Mouse (Mus musculus) lung, postnatal 0 days (tissue): ENCODE results near the gene Grid2. TPM values are rescaled to one million over a fixed set of nuclear protein-coding genes. Genes with fewer than 3 reads are reported as not detected.

Source experiments
- ATAC-seq: fragments of 200-750 bp; cut with Nextera tagmentation; 2 replicates; pipeline ENCODE4 v1.8.0; 2017; ENCODE audit warnings: moderate library complexity
- DNase-seq: peaks from one replicate; pipeline ENCODE4 v3.0.0-alpha.2; 2016; ENCODE audit warnings: low spot score
- H3K27ac ChIP-seq: fragments of 300-500 bp; sonication (generic); 2 replicates; pipeline ENCODE4 v1.5.1; 2014; ENCODE audit warnings: antibody characterized with exemption, mild to moderate bottlenecking, low read length, mixed read lengths
- H3K27me3 ChIP-seq: fragments of 300-500 bp; sonication (generic); replicated peaks from 2 replicates; pipeline ENCODE4 v1.6.1; 2014; ENCODE audit warnings: low read length, mixed read lengths; ENCODE audit not compliant: insufficient read depth
- H3K36me3 ChIP-seq: fragments of 300-500 bp; sonication (generic); 2 replicates; pipeline ENCODE4 v1.6.1; 2014; ENCODE audit warnings: low read length, mixed read lengths; ENCODE audit not compliant: insufficient read depth
- H3K4me1 ChIP-seq: fragments of 300-500 bp; sonication (generic); 2 replicates; pipeline ENCODE4 v1.6.1; 2014; ENCODE audit warnings: antibody characterized with exemption, low read depth, low read length, mixed read lengths; ENCODE audit not compliant: insufficient read depth
- H3K4me2 ChIP-seq: fragments of 300-500 bp; sonication (generic); replicated peaks from 2 replicates; pipeline ENCODE4 v1.6.1; 2014; ENCODE audit warnings: low read depth, mild to moderate bottlenecking, low read length, moderate library complexity, mixed read lengths
- H3K4me3 ChIP-seq: fragments of 300-500 bp; sonication (generic); 2 replicates; pipeline ENCODE4 v1.5.1; 2014; ENCODE audit warnings: low read depth, low read length
- H3K9ac ChIP-seq: fragments of 300-500 bp; sonication (generic); replicated peaks from 2 replicates; pipeline ENCODE4 v1.6.1; 2014; ENCODE audit warnings: low read depth, mild to moderate bottlenecking
- H3K9me3 ChIP-seq: fragments of 300-500 bp; sonication (generic); 2 replicates; pipeline ENCODE4 v1.6.1; 2016; ENCODE audit warnings: low read length, mixed read lengths
- CTCF ChIP-seq: IDR thresholded peaks from 2 replicates; pipeline ENCODE4 v1.5.1; 2016; ENCODE audit warnings: antibody characterized with exemption, mild to moderate bottlenecking
- EP300 ChIP-seq: IDR thresholded peaks from 2 replicates; pipeline ENCODE4 v1.6.1; 2016; ENCODE audit warnings: antibody characterized with exemption, mild to moderate bottlenecking, control low read depth
- WGBS: fragments of 180-500 bp; shearing (Covaris S2); extraction: QIAGEN DNeasy Blood & Tissue Kit; methylation state at CpG from one replicate; pipeline ENCODE4 v1.1.7; 2014; 5-methylcytosine and 5-hydroxymethylcytosine counted together
- polyA plus RNA-seq: library from polyadenylated mRNA; unstranded; fragments of >200 nt; fragmentation: Nextera tagmentation; extraction: Ambion mirVana; gene quantifications from 2 replicates; pipeline ENCODE4 v1.2.1, GENCODE M21; 2015

Grid2 gene
- polyA plus RNA-seq, 1 experiment from 2014 or later, result 0.45 TPM

- Histone ChIP-seq H3K4me2 (no peak overlapping the region), H3K36me3 (no peaks in the 10 kb centered on the region), H3K9me3 (no peaks in the 10 kb centered on the region), H3K9ac (no peak overlapping the region), H3K4me3 (no peak overlapping the region), H3K27me3 (no peaks in the 10 kb centered on the region), H3K4me1 (no peaks in the 10 kb centered on the region), H3K27ac (no peak overlapping the region)
- DNase-seq (peak; percentile 7), ATAC-seq (peak; percentile 25; the same call in 1 of the 2 replicates)
- no peak for TF ChIP-seq EP300
- TF ChIP-seq CTCF, result no peak
Measured at GRCm38 (mm10) chr6:63931201-63931600, 675.5 kb downstream of the Grid2 start.

GRCm38 (mm10) chr6:63946721-63947120, 691.0 kb downstream of the Grid2 start:
- Histone ChIP-seq H3K4me3 (no peak overlapping the region), H3K4me1 (no peaks in the 10 kb centered on the region), H3K4me2 (no peak overlapping the region), H3K27ac (no peak overlapping the region), H3K27me3 (no peaks in the 10 kb centered on the region), H3K36me3 (no peaks in the 10 kb centered on the region), H3K9ac (no peak overlapping the region), H3K9me3 (no peaks in the 10 kb centered on the region)
- 49% methylated on average over 5 of the region's 5 CpGs for WGBS
- DNase-seq (no peak), ATAC-seq (no peak)
- TF ChIP-seq CTCF (no peak), EP300 (no peak)

GRCm38 (mm10) chr6:63963789-63964188, 708.1 kb downstream of the Grid2 start:
- no peak overlapping the region for H3K4me2 ChIP-seq

GRCm38 (mm10) chr6:63964269-63964668, 708.6 kb downstream of the Grid2 start:
- Histone ChIP-seq H3K4me2 (no peak overlapping the region), H3K36me3 (no peaks in the 10 kb centered on the region), H3K9ac (no peak overlapping the region), H3K27ac (no peak overlapping the region), H3K9me3 (no peaks in the 10 kb centered on the region), H3K4me1 (no peaks in the 10 kb centered on the region), H3K27me3 (no peaks in the 10 kb centered on the region), H3K4me3 (no peak overlapping the region)
- no peak for ATAC-seq
- DNase-seq, result no peak
- TF ChIP-seq CTCF (no peak), EP300 (no peak)
- WGBS, result 67% methylated on average over 6 of the region's 6 CpGs

More at GRCm38 (mm10) chr6:63963789-63964188, 708.1 kb downstream of the Grid2 start:
- WGBS, result 63% methylated on average over 3 of the region's 3 CpGs
- DNase-seq (no peak), ATAC-seq (no peak)
- Histone ChIP-seq H3K27ac (no peak overlapping the region), H3K4me3 (no peak overlapping the region), H3K9ac (no peak overlapping the region), H3K4me1 (no peaks in the 10 kb centered on the region), H3K36me3 (no peaks in the 10 kb centered on the region), H3K27me3 (no peaks in the 10 kb centered on the region), H3K9me3 (no peaks in the 10 kb centered on the region)
- TF ChIP-seq EP300 (no peak), CTCF (no peak)

- H3K27me3 ChIP-seq, result no peaks in the 10 kb centered on the region
- H3K9ac ChIP-seq, result no peak overlapping the region
- H3K4me1 ChIP-seq, result no peaks in the 10 kb centered on the region
- 14% methylated on average over 2 of the region's 2 CpGs for WGBS
- no peak for TF ChIP-seq EP300
- TF ChIP-seq CTCF, result no peak
- no peak overlapping the region for H3K4me2 ChIP-seq
- H3K27ac ChIP-seq, result no peak overlapping the region
- ATAC-seq (no peak), DNase-seq (peak; percentile 8)
- H3K9me3 ChIP-seq, result no peaks in the 10 kb centered on the region
- no peaks in the 10 kb centered on the region for H3K36me3 ChIP-seq
- no peak overlapping the region for H3K4me3 ChIP-seq
Measured at GRCm38 (mm10) chr6:63964735-63965134, 709.1 kb downstream of the Grid2 start.

GRCm38 (mm10) chr6:64046084-64046483, 790.4 kb downstream of the Grid2 start:
- Histone ChIP-seq H3K9me3 (no peaks in the 10 kb centered on the region), H3K4me1 (no peaks in the 10 kb centered on the region), H3K4me2 (no peak overlapping the region), H3K9ac (no peak overlapping the region), H3K27ac (no peak overlapping the region), H3K4me3 (no peak overlapping the region), H3K27me3 (no peaks in the 10 kb centered on the region), H3K36me3 (no peaks in the 10 kb centered on the region)
- 64% methylated on average over 2 of the region's 2 CpGs for WGBS
- TF ChIP-seq EP300, result no peak
- TF ChIP-seq CTCF, result no peak
- ATAC-seq, result no peak
- DNase-seq, result no peak

GRCm38 (mm10) chr6:64046732-64047131, 791.1 kb downstream of the Grid2 start:
- H3K27me3 ChIP-seq, result no peaks in the 10 kb centered on the region
- DNase-seq (no peak), ATAC-seq (no peak)
- no peak overlapping the region for H3K27ac ChIP-seq
- no peaks in the 10 kb centered on the region for H3K36me3 ChIP-seq
- H3K9ac ChIP-seq, result no peak overlapping the region
- H3K4me2 ChIP-seq, result no peak overlapping the region
- H3K4me1 ChIP-seq, result no peaks in the 10 kb centered on the region
- 64% methylated on average over 1 of the region's 1 CpGs for WGBS
- no peaks in the 10 kb centered on the region for H3K9me3 ChIP-seq
- TF ChIP-seq CTCF (no peak), EP300 (no peak)
- H3K4me3 ChIP-seq, result no peak overlapping the region
